Mouse (Mus musculus) T-cell, adult 66 days (primary cell): ENCODE results near the gene Cav1. TPM values are rescaled to one million over a fixed set of nuclear protein-coding genes. Genes with fewer than 3 reads are reported as not detected.

Experiments used
- total RNA-seq, 2 experiments: library from RNA; stranded (reverse); gene quantifications; 3 replicates in 1 of 2; 4 replicates in 1 of 2; pipeline ENCODE4 v1.2.4; 2023

Gene Cav1
- total RNA-seq = 1 to 10 TPM in 1 of 2 experiments, not detected in 1; 1.2 TPM

GRCm38 (mm10) chr6:17305954-17306601, at the start of gene Cav1:
Cav1 (plus strand) TSS chr6:17306335.

DNA sequence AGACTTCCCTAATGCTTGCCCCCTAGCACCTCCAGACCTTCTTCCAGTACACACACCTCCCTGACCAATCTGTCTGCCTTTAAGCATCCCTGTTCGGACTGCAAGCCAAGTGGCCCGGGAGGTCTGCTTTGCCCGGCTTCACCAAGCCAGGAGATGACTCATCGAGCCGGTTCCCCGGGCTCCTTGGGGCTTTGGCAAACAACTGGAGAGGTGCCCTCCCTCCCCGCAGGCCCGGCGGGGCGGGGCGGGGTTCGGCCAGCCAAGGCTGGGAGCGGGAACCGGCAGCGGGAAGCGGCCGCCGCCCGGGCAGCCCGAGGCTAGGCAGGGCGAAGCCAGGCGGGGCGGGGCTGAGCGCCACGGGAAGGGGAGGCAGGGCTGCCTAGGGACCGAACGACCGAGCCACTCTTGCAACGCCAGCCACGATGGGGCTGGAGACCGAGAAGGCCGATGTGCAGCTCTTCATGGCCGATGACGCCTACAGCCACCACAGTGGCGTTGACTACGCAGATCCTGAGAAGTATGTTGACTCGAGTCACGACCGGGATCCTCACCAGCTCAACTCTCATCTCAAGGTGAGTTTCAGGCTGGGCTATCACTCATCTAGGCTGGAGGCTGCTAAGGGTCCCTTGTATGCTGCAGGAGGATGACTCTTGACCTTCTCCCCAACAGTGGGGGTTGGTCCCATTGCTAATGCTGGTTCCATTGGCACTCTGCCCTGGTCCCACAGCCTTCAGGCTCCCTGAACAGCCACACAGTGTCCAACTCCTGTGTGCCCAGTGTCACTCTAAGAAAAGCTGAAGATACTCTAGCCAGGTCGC, 25.0 kb upstream of the Cav1 start, which contains the start of gene Cav2:
Cav2 (plus strand) TSS at position 247 of the 818 bp plus-strand sequence.

Other genes starting within 250 kb of the Cav1 start
- gene Tes, start 241.2 kb upstream of the Cav1 start, total RNA-seq = 100 to 1,000 TPM; 197 to 204 TPM
- gene Cav2, start 25.1 kb upstream of the Cav1 start, total RNA-seq = under 1 TPM; 0.20 to 0.56 TPM
- gene Met, start 157.5 kb downstream of the Cav1 start, total RNA-seq = under 1 TPM in 1 of 2 experiments, not detected in 1; 0.15 TPM